Comparison of ENCODE assay signal across 31 mouse cellular contexts in genomic region chr11:40286936-40287335, GRCm38 (mm10).
DNase-seq lines count a peak whose midpoint lies in the region; ATAC-seq lines count a peak whose summit lies in the region.
"Had no signal": no experiment of that assay in that cellular context is flagged by ENCODE, and none has a peak within 500 bp of the region (broad histone marks: within the 10 kb centered on the region; RNA-seq: fewer than 3 reads in every experiment).

No protein-coding gene starts in this region.

- H3K9me3 ChIP-seq in hindbrain, embryonic 11.5 days (ENCODE audit: control insufficient read depth, low read length): no peaks in the 10 kb centered on the region
- no peaks in the 10 kb centered on the region for H3K9me3 ChIP-seq in hindbrain, embryonic 14.5 days (ENCODE audit: control insufficient read depth, low read length)
- no peaks in the 10 kb centered on the region for H3K9me3 ChIP-seq in neural tube, embryonic 11.5 days (ENCODE audit: control insufficient read depth, low read length)
- H3K9me3 ChIP-seq in neural tube, embryonic 15.5 days (replicated peaks): no peaks in the 10 kb centered on the region
- no peaks in the 10 kb centered on the region for H3K9me3 ChIP-seq in midbrain, embryonic 14.5 days (ENCODE audit: control insufficient read depth, low read length)
- H3K9me3 ChIP-seq: embryonic facial prominence, embryonic 10.5 days; embryonic facial prominence, embryonic 15.5 days; heart, embryonic 10.5 days; heart, embryonic 15.5 days; intestine, embryonic 15.5 days; liver, embryonic 12.5 days; neural tube, embryonic 13.5 days had no signal

- ATAC-seq in hindbrain, embryonic 11.5 days (ENCODE audit: low FRiP score): peak; percentile 72
- ATAC-seq in hindbrain, embryonic 14.5 days (ENCODE audit: low FRiP score): no peak
- peak; percentile 60 for ATAC-seq in neural tube, embryonic 11.5 days (ENCODE audit: insufficient read depth, low FRiP score, low TSS enrichment)
- ATAC-seq in neural tube, embryonic 15.5 days (ENCODE audit: low FRiP score): no peak
- no peak; the same call in 1 of the 2 replicates for ATAC-seq in midbrain, embryonic 14.5 days (ENCODE audit: low FRiP score, low TSS enrichment)
- ATAC-seq: activated CD4-positive, CD25-positive, alpha-beta regulatory T cell, adult 4 months; hindbrain, postnatal 0 days; intestine, embryonic 15.5 days; liver, embryonic 12.5 days; liver, postnatal 0 days had no signal

- no peaks in the 10 kb centered on the region for H3K36me3 ChIP-seq in hindbrain, embryonic 11.5 days (ENCODE audit: control insufficient read depth, insufficient read depth, low read length)
- H3K36me3 ChIP-seq in hindbrain, embryonic 14.5 days (replicated peaks; ENCODE audit: control insufficient read depth, insufficient read depth): no peaks in the 10 kb centered on the region
- no peaks in the 10 kb centered on the region for H3K36me3 ChIP-seq in neural tube, embryonic 11.5 days (ENCODE audit: control insufficient read depth, insufficient read depth, low read length)
- no peaks in the 10 kb centered on the region for H3K36me3 ChIP-seq in neural tube, embryonic 15.5 days
- H3K36me3 ChIP-seq in midbrain, embryonic 14.5 days (ENCODE audit: control insufficient read depth, insufficient read depth, low read length): no peaks in the 10 kb centered on the region
- H3K36me3 ChIP-seq: embryonic facial prominence, embryonic 10.5 days; embryonic facial prominence, embryonic 15.5 days; heart, embryonic 10.5 days; heart, embryonic 15.5 days; intestine, embryonic 15.5 days; liver, embryonic 12.5 days; neural tube, embryonic 13.5 days had no signal

- H3K9ac ChIP-seq in hindbrain, embryonic 11.5 days (ENCODE audit: low read depth, low read length): no peak overlapping the region
- no peak overlapping the region for H3K9ac ChIP-seq in hindbrain, embryonic 14.5 days
- no peak overlapping the region for H3K9ac ChIP-seq in neural tube, embryonic 11.5 days (ENCODE audit: low read length)
- H3K9ac ChIP-seq in neural tube, embryonic 15.5 days (replicated peaks): no peak overlapping the region
- H3K9ac ChIP-seq in midbrain, embryonic 14.5 days (replicated peaks; ENCODE audit: low read length): no peak overlapping the region
- H3K9ac ChIP-seq: embryonic facial prominence, embryonic 15.5 days; heart, embryonic 15.5 days; intestine, embryonic 15.5 days; liver, embryonic 12.5 days; liver, postnatal 0 days; neural tube, embryonic 13.5 days had no signal

- DNase-seq in embryo, embryonic 10 days (ENCODE audit: low spot score): peak; percentile 8
- no peak for DNase-seq in embryo, embryonic 9.5 days (ENCODE audit: extremely low spot score)
- peak; percentile 48 for DNase-seq in hindbrain, embryonic 11.5 days (ENCODE audit: low spot score)
- no peak for DNase-seq in hindbrain, embryonic 14.5 days (ENCODE audit: low spot score)
- DNase-seq in neural tube, embryonic 11.5 days (ENCODE audit: low spot score): no peak
- peak; percentile 41 for DNase-seq in midbrain, embryonic 14.5 days
- no peak for DNase-seq in adrenal gland, postnatal 36 days
- DNase-seq: adrenal gland, adult 2 months; cerebellum, adult 11 months; cerebellum, adult 9-10 months; cerebellum, postnatal 36 days; gastrocnemius, postnatal 25 days; heart, adult 11 months; kidney, adult 8-10 months; kidney, postnatal 4 days; left cerebral cortex, postnatal 4 days; liver, postnatal 0 days; lung, postnatal 36 days; right cerebral cortex, postnatal 14 days had no signal

- H3K27me3 ChIP-seq in hindbrain, embryonic 11.5 days (ENCODE audit: control insufficient read depth, insufficient read depth, low read length): no peaks in the 10 kb centered on the region
- no peaks in the 10 kb centered on the region for H3K27me3 ChIP-seq in hindbrain, embryonic 14.5 days (ENCODE audit: control insufficient read depth, insufficient read depth, low read length)
- H3K27me3 ChIP-seq in neural tube, embryonic 11.5 days (ENCODE audit: control insufficient read depth, insufficient read depth, low read length): no peaks in the 10 kb centered on the region
- H3K27me3 ChIP-seq in neural tube, embryonic 15.5 days (replicated peaks): no peaks in the 10 kb centered on the region
- no peaks in the 10 kb centered on the region for H3K27me3 ChIP-seq in midbrain, embryonic 14.5 days (ENCODE audit: control insufficient read depth, insufficient read depth, low read length)
- H3K27me3 ChIP-seq: CH12.LX; embryonic facial prominence, embryonic 15.5 days; heart, embryonic 15.5 days; intestine, embryonic 15.5 days; liver, embryonic 12.5 days; neural tube, embryonic 13.5 days had no signal

- H3K4me3 ChIP-seq in hindbrain, embryonic 11.5 days (ENCODE audit: low read depth, low read length): no peak overlapping the region
- H3K4me3 ChIP-seq in hindbrain, embryonic 14.5 days (replicated peaks; ENCODE audit: low read length): no peak overlapping the region
- no peak overlapping the region for H3K4me3 ChIP-seq in neural tube, embryonic 11.5 days (ENCODE audit: low read depth, low read length)
- H3K4me3 ChIP-seq in neural tube, embryonic 15.5 days (replicated peaks): no peak overlapping the region
- H3K4me3 ChIP-seq in midbrain, embryonic 14.5 days (replicated peaks; ENCODE audit: low read depth, low read length): no peak overlapping the region
- H3K4me3 ChIP-seq: embryonic facial prominence, embryonic 10.5 days; embryonic facial prominence, embryonic 15.5 days; heart, embryonic 10.5 days; heart, embryonic 15.5 days; intestine, embryonic 15.5 days; liver, embryonic 12.5 days; neural tube, embryonic 13.5 days had no signal

- 29% methylated on average over 1 of the region's 1 CpGs for WGBS in hindbrain, embryonic 11.5 days
- 19% methylated on average over 1 of the region's 1 CpGs for WGBS in hindbrain, embryonic 14.5 days
- WGBS in neural tube, embryonic 11.5 days: 46% methylated on average over 1 of the region's 1 CpGs
- 30% methylated on average over 1 of the region's 1 CpGs for WGBS in neural tube, embryonic 15.5 days
- 9% methylated on average over 1 of the region's 1 CpGs for WGBS in midbrain, embryonic 14.5 days

- H3K4me1 ChIP-seq in hindbrain, embryonic 11.5 days (replicated peaks; ENCODE audit: control insufficient read depth, insufficient read depth, low read length): no peaks in the 10 kb centered on the region
- H3K4me1 ChIP-seq in hindbrain, embryonic 14.5 days (replicated peaks; ENCODE audit: control insufficient read depth, insufficient read depth, low read length): no peaks in the 10 kb centered on the region
- no peaks in the 10 kb centered on the region for H3K4me1 ChIP-seq in neural tube, embryonic 11.5 days (ENCODE audit: control insufficient read depth, insufficient read depth, low read length)
- no peaks in the 10 kb centered on the region for H3K4me1 ChIP-seq in neural tube, embryonic 15.5 days
- H3K4me1 ChIP-seq in midbrain, embryonic 14.5 days (ENCODE audit: control insufficient read depth, insufficient read depth, low read length): no peaks in the 10 kb centered on the region; the same call in 1 of the 2 replicates
- H3K4me1 ChIP-seq: embryonic facial prominence, embryonic 10.5 days; embryonic facial prominence, embryonic 15.5 days; heart, embryonic 10.5 days; heart, embryonic 15.5 days; intestine, embryonic 15.5 days; liver, embryonic 12.5 days had no signal

- no peak overlapping the region for H3K27ac ChIP-seq in hindbrain, embryonic 11.5 days (ENCODE audit: low read depth, low read length)
- no peak overlapping the region for H3K27ac ChIP-seq in hindbrain, embryonic 14.5 days
- H3K27ac ChIP-seq in neural tube, embryonic 11.5 days (ENCODE audit: low read depth, low read length): no peak overlapping the region
- H3K27ac ChIP-seq in neural tube, embryonic 15.5 days (replicated peaks): no peak overlapping the region
- H3K27ac ChIP-seq in midbrain, embryonic 14.5 days (replicated peaks; ENCODE audit: low read depth, low read length): peak overlapping the region; percentile 52; the same call in 1 of the 2 replicates
- H3K27ac ChIP-seq: embryonic facial prominence, embryonic 10.5 days; embryonic facial prominence, embryonic 15.5 days; heart, embryonic 10.5 days; heart, embryonic 15.5 days; hindbrain, postnatal 0 days; intestine, embryonic 15.5 days; kidney, postnatal 0 days; liver, embryonic 12.5 days; neural tube, embryonic 13.5 days had no signal

- no peak overlapping the region for H3K4me2 ChIP-seq in hindbrain, embryonic 11.5 days (replicated peaks; ENCODE audit: low read depth, low read length)
- H3K4me2 ChIP-seq in hindbrain, embryonic 14.5 days (replicated peaks): no peak overlapping the region
- H3K4me2 ChIP-seq in neural tube, embryonic 11.5 days (ENCODE audit: low read depth): no peak overlapping the region
- no peak overlapping the region for H3K4me2 ChIP-seq in neural tube, embryonic 15.5 days
- no peak overlapping the region for H3K4me2 ChIP-seq in midbrain, embryonic 14.5 days (ENCODE audit: low read length)
- H3K4me2 ChIP-seq: embryonic facial prominence, embryonic 15.5 days; heart, embryonic 15.5 days; intestine, embryonic 15.5 days; liver, embryonic 12.5 days; neural tube, embryonic 13.5 days had no signal

Comparison
In these comparisons a context has a peak if more than half of its experiments do, and no peak if none do; other contexts are left out.
1. DNase-seq: peak in embryo, embryonic 10 days (single experiment), hindbrain, embryonic 11.5 days (single experiment) and midbrain, embryonic 14.5 days (single experiment); none in embryo, embryonic 9.5 days (single experiment), hindbrain, embryonic 14.5 days (single experiment), neural tube, embryonic 11.5 days (single experiment) and adrenal gland, postnatal 36 days (0 of 2).
2. ATAC-seq: peak in hindbrain, embryonic 11.5 days (single experiment) and neural tube, embryonic 11.5 days (single experiment); none in hindbrain, embryonic 14.5 days (single experiment), neural tube, embryonic 15.5 days (single experiment) and midbrain, embryonic 14.5 days (single experiment).